Mouse (Mus musculus) left cerebral cortex, postnatal 4 days (tissue): ENCODE measurements at regions not wholly inside any gene's neighbourhood (a gene's known extent, or its start where the extent isn't known, plus 50 kb on each side); places are given as distances from the start of the nearest gene placed in this dataset.

Source experiments
- DNase-seq: peaks from one replicate; pipeline ENCODE4 v3.0.0-alpha.2; 2022
- intact Hi-C: fragments of 180-260 bp; cut with DNase I; formaldehyde crosslinking; loops from one replicate; pipeline ENCODE4 v1.15.1; 2025

GRCm38 (mm10) chr11:20459140-20459539 is 83.9 kb upstream of the Sertad2 start:
- no peak for DNase-seq
- intact Hi-C loops = loop anchor here (5.0 kb wide), 4 partner anchors 83 to 283 kb away; partner anchors contain the start of genes Aftph and Sertad2

GRCm38 (mm10) chr11:20460501-20460921 is 82.5 kb upstream of the Sertad2 start:
- peak; percentile 54 for DNase-seq
- intact Hi-C loops = no loop called here

- DNase-seq = no peak
- intact Hi-C loops = no loop called here
These were observed 81.0 kb upstream of the Sertad2 start for GRCm38 (mm10) chr11:20462076-20462475.

GRCm38 (mm10) chr11:20463173-20463681 is 79.8 kb upstream of the Sertad2 start:
- intact Hi-C loops = no loop called here
- no peak for DNase-seq

GRCm38 (mm10) chr11:20464564-20464963 is 78.5 kb upstream of the Sertad2 start:
- intact Hi-C loops = no loop called here
- DNase-seq = no peak

GRCm38 (mm10) chr11:20466591-20466990 is 76.5 kb upstream of the Sertad2 start:
- intact Hi-C loops = no loop called here
- no peak for DNase-seq

- no peak for DNase-seq
- intact Hi-C loops = no loop called here
These were observed 74.6 kb upstream of the Sertad2 start for GRCm38 (mm10) chr11:20468319-20469018.

- intact Hi-C loops = no loop called here
- no peak for DNase-seq
These were observed 73.7 kb upstream of the Sertad2 start for GRCm38 (mm10) chr11:20469368-20469767.

- intact Hi-C loops = no loop called here
- no peak for DNase-seq
These were observed 72.7 kb upstream of the Sertad2 start for GRCm38 (mm10) chr11:20470396-20470795.

GRCm38 (mm10) chr11:20472336-20472735 is 70.7 kb upstream of the Sertad2 start:
- DNase-seq = no peak
- intact Hi-C loops = no loop called here

GRCm38 (mm10) chr11:20475629-20476028 is 67.4 kb upstream of the Sertad2 start:
- no peak for DNase-seq
- intact Hi-C loops = no loop called here

GRCm38 (mm10) chr11:20476494-20476893 is 66.6 kb upstream of the Sertad2 start:
- intact Hi-C loops = no loop called here
- DNase-seq = no peak

GRCm38 (mm10) chr11:20477183-20478037 is 65.6 kb upstream of the Sertad2 start:
- DNase-seq = peak; percentile 51
- intact Hi-C loops = no loop called here

- no peak for DNase-seq
- intact Hi-C loops = no loop called here
These were observed 62.4 kb upstream of the Sertad2 start for GRCm38 (mm10) chr11:20480632-20481031.

- DNase-seq = no peak
- intact Hi-C loops = no loop called here
These were observed 57.7 kb upstream of the Sertad2 start for GRCm38 (mm10) chr11:20485371-20485770.
